8 mouse cellular contexts compared by ENCODE assay signal in the genomic region with DNA sequence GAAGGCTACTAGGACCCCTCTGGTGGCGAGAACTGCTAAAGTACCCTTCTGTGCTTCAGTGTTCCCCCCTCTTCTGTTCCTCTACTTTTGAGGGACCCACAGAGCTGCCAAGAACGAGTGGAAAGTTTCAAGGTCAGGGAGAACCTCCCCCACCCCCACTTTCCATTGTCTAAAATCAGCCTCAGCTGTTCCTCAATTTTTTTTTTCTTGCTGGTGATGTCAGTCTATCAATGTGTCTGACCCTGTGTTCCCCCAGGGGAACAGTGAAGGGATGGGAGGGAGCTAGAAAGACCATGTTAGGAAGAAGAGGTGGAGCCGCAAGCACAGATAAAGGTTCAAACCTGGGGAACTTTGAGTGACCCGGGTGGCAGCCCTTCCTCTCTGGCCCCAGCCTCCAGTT. TPM values are rescaled to one million over a fixed set of nuclear protein-coding genes. Genes with fewer than 3 reads are reported as not detected.
DNase-seq lines count a peak whose midpoint lies in the region; ATAC-seq and TF ChIP-seq lines count a peak whose summit lies in the region.

TSS of gene Tpm3 (plus strand) at position 356 of the 400 bp plus-strand sequence.

- H3K27ac ChIP-seq in layer of hippocampus, adult 2 months = no peak within 1 kb of the TSS
- no peak within 1 kb of the TSS for H3K27ac ChIP-seq in midbrain, embryonic 14.5 days (replicated peaks; ENCODE audit: low read depth, low read length)

- no peak within 1 kb of the TSS for H3K9ac ChIP-seq in midbrain, embryonic 14.5 days (replicated peaks; ENCODE audit: low read length)

- H3K4me3 ChIP-seq in layer of hippocampus, adult 2 months = no peak within 1 kb of the TSS
- no peak within 1 kb of the TSS for H3K4me3 ChIP-seq in midbrain, embryonic 14.5 days (replicated peaks; ENCODE audit: low read depth, low read length)

- no peaks in the 10 kb centered on the region for H3K36me3 ChIP-seq in midbrain, embryonic 14.5 days (ENCODE audit: control insufficient read depth, insufficient read depth, low read length)

- no peak for TF ChIP-seq CTCF in layer of hippocampus, adult 2 months (conservative IDR thresholded peaks at IDR 0.05)
- no peak for TF ChIP-seq CTCF in brain, embryonic 14.5 days (IDR thresholded peaks at IDR 0.05; ENCODE audit: borderline replicate concordance, extremely low read depth, insufficient read depth, insufficient read length)

- H3K9me3 ChIP-seq in midbrain, embryonic 14.5 days (ENCODE audit: control insufficient read depth, low read length) = no peaks in the 10 kb centered on the region

- WGBS in midbrain, embryonic 14.5 days = 71% methylated on average over 4 of the region's 4 CpGs

- no peak within 1 kb of the TSS for H3K4me2 ChIP-seq in midbrain, embryonic 14.5 days (ENCODE audit: low read length)

- H3K4me1 ChIP-seq in midbrain, embryonic 14.5 days (ENCODE audit: control insufficient read depth, insufficient read depth, low read length) = no peaks in the 10 kb centered on the region

- DNase-seq in layer of hippocampus, adult 2 months (ENCODE audit: low spot score in 2 of 2) = no peak
- DNase-seq in layer of hippocampus, adult 9-11 months = no peak
- no peak for DNase-seq in brain, embryonic 14.5 days (ENCODE audit: low read depth)
- DNase-seq in layer of hippocampus, postnatal 14 days (ENCODE audit: low spot score in 2 of 2) = no peak
- no peak for DNase-seq in midbrain, embryonic 14.5 days
- no peak for DNase-seq in thymus, postnatal 10 days (ENCODE audit: low spot score in 2 of 2)

- no peaks in the 10 kb centered on the region for H3K27me3 ChIP-seq in midbrain, embryonic 14.5 days (ENCODE audit: control insufficient read depth, insufficient read depth, low read length)

- TF ChIP-seq POLR2A in brain, embryonic 14.5 days (IDR thresholded peaks at IDR 0.05; ENCODE audit: borderline replicate concordance, extremely low read depth, insufficient read depth, insufficient read length, poor library complexity, severe bottlenecking) = no peak

- ATAC-seq in granulocyte monocyte progenitor cell, adult 5-6 weeks (replicated peaks; ENCODE audit: poor library complexity, severe bottlenecking) = peak; percentile 70
- ATAC-seq in midbrain, embryonic 14.5 days (ENCODE audit: low FRiP score, low TSS enrichment) = no peak
- no peak for ATAC-seq in frontal cortex, adult (ENCODE audit: low TSS enrichment)

RNA-seq across cellular contexts. Expression of gene Tpm3, which starts in this region (rescaled TPM):
- total RNA-seq in layer of hippocampus, adult 2 months (2021) = 100 to 1,000 TPM; 177 to 183 TPM
- 205 and 222 TPM in 2 replicates for polyA plus RNA-seq in brain, embryonic 14.5 days (2012; rRNA removed)
- 529 and 543 TPM in 2 replicates for total RNA-seq in granulocyte monocyte progenitor cell, adult 5-6 weeks (2014; fragmentation: Nextera tagmentation)
- total RNA-seq in granulocyte monocyte progenitor cell, adult 5-6 weeks (2017) = 806 and 846 TPM in 2 replicates
- 100 to 1,000 TPM; 193 to 202 TPM for total RNA-seq in layer of hippocampus, postnatal 14 days (2021)
- 333 and 357 TPM in 2 replicates for polyA plus RNA-seq in midbrain, embryonic 14.5 days (2014; fragmentation: Nextera tagmentation; extraction: Ambion mirVana)
